Mouse (Mus musculus) lung, postnatal 14 days (tissue): ENCODE results near the gene Ucn3.

ENCODE experiments used
- DNase-seq: peaks from one replicate; pipeline ENCODE4 v3.0.0; 2021

Ucn3 gene

DNA sequence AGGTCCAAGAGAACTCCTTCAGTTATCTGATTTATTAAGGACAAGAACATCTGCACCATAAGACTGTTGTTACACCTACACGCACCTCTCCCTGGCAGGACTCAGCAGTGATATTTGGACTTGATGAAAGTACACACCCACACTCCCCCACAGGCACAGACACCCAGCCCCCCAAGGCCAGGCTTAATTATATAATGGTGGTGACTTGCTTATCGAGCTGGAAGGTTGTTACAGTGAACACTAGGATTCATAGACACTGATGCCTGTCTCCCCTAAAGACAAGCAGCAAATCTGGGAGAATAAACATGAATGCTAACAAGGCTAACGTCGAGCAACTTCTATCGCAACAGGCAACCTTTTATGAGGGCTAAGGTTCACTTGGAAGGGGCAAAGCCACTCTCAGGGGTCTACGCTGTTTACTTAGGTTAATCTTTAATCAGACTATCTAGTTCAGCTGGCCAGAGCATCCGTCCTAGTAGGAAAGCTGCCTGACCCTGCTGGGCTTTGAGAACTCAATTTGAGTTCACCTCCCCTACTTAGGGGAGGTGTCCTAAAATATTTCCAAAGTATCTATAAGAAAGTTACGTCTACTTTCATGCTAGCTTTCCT, 53.6 kb downstream of the Ucn3 start:
- DNase-seq, result no peak
